Mouse (Mus musculus): ENCODE measurements around the gene Fbxl14. TPM values are rescaled to one million over a fixed set of nuclear protein-coding genes. Genes with fewer than 3 reads are reported as not detected.
A peak's percentile ranks its signal among the peaks of the same experiment; 100 is the strongest.
"Not testable (repeated sequence)": the region's sequence is repeated elsewhere in the genome, so short reads cannot be mapped to it uniquely, and the experiment has no call there.

Gene Fbxl14
- polyA plus RNA-seq, 1 experiment from 2014 or later = 7.2 TPM

GRCm38 (mm10) chr6:119475988-119476387 is 3.5 kb upstream of the Fbxl14 start:
- WGBS = 86% methylated on average over 6 of the region's 6 CpGs
- no peak overlapping the region for H3K4me2 ChIP-seq (replicated peaks; ENCODE audit: low read depth, low read length)
- peaks cover 14% of the 10 kb centered on the region for H3K4me1 ChIP-seq (ENCODE audit: control insufficient read depth, insufficient read depth, low read length)
- H3K4me3 ChIP-seq (ENCODE audit: low read length) = no peak overlapping the region
- no peak overlapping the region for H3K27ac ChIP-seq (ENCODE audit: low read depth, low read length)
- no peak overlapping the region for H3K9ac ChIP-seq (ENCODE audit: low read depth, low read length)
- no peaks in the 10 kb centered on the region for H3K27me3 ChIP-seq (ENCODE audit: control insufficient read depth, insufficient read depth, low read length)
- no peak for ATAC-seq (ENCODE audit: low FRiP score, low TSS enrichment)
- peaks cover 8% of the 10 kb centered on the region; the same call in 1 of the 2 replicates for H3K36me3 ChIP-seq (ENCODE audit: control insufficient read depth, insufficient read depth, low read length)
- no peaks in the 10 kb centered on the region for H3K9me3 ChIP-seq (ENCODE audit: control insufficient read depth, low read length)

GRCm38 (mm10) chr6:119477686-119478310 is 1.7 kb upstream of the Fbxl14 start:
- Histone ChIP-seq H3K4me1 (ENCODE audit: control insufficient read depth, insufficient read depth, low read length) (peaks cover 18% of the 10 kb centered on the region), H3K9me3 (ENCODE audit: control insufficient read depth, low read length) (no peaks in the 10 kb centered on the region), H3K27me3 (ENCODE audit: control insufficient read depth, insufficient read depth, low read length) (no peaks in the 10 kb centered on the region), H3K4me2 (replicated peaks; ENCODE audit: low read depth, low read length) (peak overlapping the region; percentile 92; the same call in 1 of the 2 replicates), H3K36me3 (ENCODE audit: control insufficient read depth, insufficient read depth, low read length) (peaks cover 8% of the 10 kb centered on the region; the same call in 1 of the 2 replicates), H3K9ac (ENCODE audit: low read depth, low read length) (no peak overlapping the region; the same call in 1 of the 2 replicates), H3K27ac (ENCODE audit: low read depth, low read length) (0 out of 2 replicates have a peak overlapping the region, but pooled peaks have one; percentile 51), H3K4me3 (ENCODE audit: low read length) (no peak overlapping the region)
- ATAC-seq (ENCODE audit: low FRiP score, low TSS enrichment) = no peak
- WGBS = 21% methylated on average over 13 of the region's 13 CpGs

- under 1% methylated on average over 34 of the region's 49 CpGs for WGBS
- H3K36me3 ChIP-seq (ENCODE audit: control insufficient read depth, insufficient read depth, low read length) = peaks cover 12% of the 10 kb centered on the region; the same call in 1 of the 2 replicates
- H3K27ac ChIP-seq (ENCODE audit: low read depth, low read length) = peak overlapping the region; percentile 99
- no peaks in the 10 kb centered on the region for H3K27me3 ChIP-seq (ENCODE audit: control insufficient read depth, insufficient read depth, low read length)
- peak; percentile 92 for ATAC-seq (ENCODE audit: low FRiP score, low TSS enrichment)
- peak overlapping the region; percentile 86 for H3K4me3 ChIP-seq (ENCODE audit: low read length)
- H3K4me2 ChIP-seq (replicated peaks; ENCODE audit: low read depth, low read length) = peak overlapping the region; percentile 92
- H3K9me3 ChIP-seq (ENCODE audit: control insufficient read depth, low read length) = no peaks in the 10 kb centered on the region
- peak overlapping the region; percentile 93 for H3K9ac ChIP-seq (ENCODE audit: low read depth, low read length)
- peaks cover 27% of the 10 kb centered on the region for H3K4me1 ChIP-seq (ENCODE audit: control insufficient read depth, insufficient read depth, low read length)
Measured at GRCm38 (mm10) chr6:119478560-119479342, 717 bp upstream of the Fbxl14 start.

GRCm38 (mm10) chr6:119479876-119480705 is 623 bp downstream of the Fbxl14 start:
- Histone ChIP-seq H3K4me2 (replicated peaks; ENCODE audit: low read depth, low read length) (peak overlapping the region; percentile 92), H3K9ac (ENCODE audit: low read depth, low read length) (peak overlapping the region; percentile 93), H3K4me3 (ENCODE audit: low read length) (peak overlapping the region; percentile 86), H3K4me1 (ENCODE audit: control insufficient read depth, insufficient read depth, low read length) (peaks cover 35% of the 10 kb centered on the region), H3K27ac (ENCODE audit: low read depth, low read length) (peak overlapping the region; percentile 90), H3K9me3 (ENCODE audit: control insufficient read depth, low read length) (no peaks in the 10 kb centered on the region), H3K36me3 (ENCODE audit: control insufficient read depth, insufficient read depth, low read length) (peaks cover 16% of the 10 kb centered on the region; the same call in 1 of the 2 replicates), H3K27me3 (ENCODE audit: control insufficient read depth, insufficient read depth, low read length) (no peaks in the 10 kb centered on the region)
- WGBS = under 1% methylated on average over 70 of the region's 70 CpGs
- ATAC-seq (ENCODE audit: low FRiP score, low TSS enrichment) = peak; percentile 19

- Histone ChIP-seq H3K36me3 (ENCODE audit: control insufficient read depth, insufficient read depth, low read length) (peaks cover 16% of the 10 kb centered on the region; the same call in 1 of the 2 replicates), H3K4me3 (ENCODE audit: low read length) (peak overlapping the region; percentile 86), H3K27me3 (ENCODE audit: control insufficient read depth, insufficient read depth, low read length) (no peaks in the 10 kb centered on the region), H3K4me1 (ENCODE audit: control insufficient read depth, insufficient read depth, low read length) (peaks cover 42% of the 10 kb centered on the region), H3K27ac (ENCODE audit: low read depth, low read length) (peak overlapping the region; percentile 90; the same call in 1 of the 2 replicates), H3K9me3 (ENCODE audit: control insufficient read depth, low read length) (no peaks in the 10 kb centered on the region), H3K4me2 (replicated peaks; ENCODE audit: low read depth, low read length) (peak overlapping the region; percentile 92), H3K9ac (ENCODE audit: low read depth, low read length) (peak overlapping the region; percentile 93)
- under 1% methylated on average over 33 of the region's 33 CpGs for WGBS
- ATAC-seq (ENCODE audit: low FRiP score, low TSS enrichment) = no peak; the same call in 1 of the 2 replicates
Measured at GRCm38 (mm10) chr6:119480706-119481331, 1.4 kb downstream of the Fbxl14 start.

GRCm38 (mm10) chr6:119481741-119482390 is 2.4 kb downstream of the Fbxl14 start:
- H3K4me3 ChIP-seq (ENCODE audit: low read length) = peak overlapping the region; percentile 86
- not testable (repeated sequence) for H3K27me3 ChIP-seq (ENCODE audit: control insufficient read depth, insufficient read depth, low read length); H3K9me3 ChIP-seq (ENCODE audit: control insufficient read depth, low read length); ATAC-seq (ENCODE audit: low FRiP score, low TSS enrichment); H3K27ac ChIP-seq (ENCODE audit: low read depth, low read length)
- WGBS = 1% methylated on average over 10 of the region's 10 CpGs
- H3K4me1 ChIP-seq (ENCODE audit: control insufficient read depth, insufficient read depth, low read length) = peaks cover 42% of the 10 kb centered on the region
- H3K36me3 ChIP-seq (ENCODE audit: control insufficient read depth, insufficient read depth, low read length) = peaks cover 16% of the 10 kb centered on the region; the same call in 1 of the 2 replicates
- H3K4me2 ChIP-seq (replicated peaks; ENCODE audit: low read depth, low read length) = peak overlapping the region; percentile 92
- peak overlapping the region; percentile 28; the same call in 1 of the 2 replicates for H3K9ac ChIP-seq (ENCODE audit: low read depth, low read length)

GRCm38 (mm10) chr6:119482958-119483600 is 3.6 kb downstream of the Fbxl14 start:
- Histone ChIP-seq H3K4me1 (ENCODE audit: control insufficient read depth, insufficient read depth, low read length) (peaks cover 36% of the 10 kb centered on the region), H3K27me3 (ENCODE audit: control insufficient read depth, insufficient read depth, low read length) (no peaks in the 10 kb centered on the region), H3K27ac (ENCODE audit: low read depth, low read length) (no peak overlapping the region), H3K9ac (ENCODE audit: low read depth, low read length) (peak overlapping the region; percentile 42; the same call in 1 of the 2 replicates), H3K9me3 (ENCODE audit: control insufficient read depth, low read length) (no peaks in the 10 kb centered on the region), H3K4me3 (ENCODE audit: low read length) (peak overlapping the region; percentile 29), H3K4me2 (replicated peaks; ENCODE audit: low read depth, low read length) (peak overlapping the region; percentile 92), H3K36me3 (ENCODE audit: control insufficient read depth, insufficient read depth, low read length) (peaks cover 16% of the 10 kb centered on the region; the same call in 1 of the 2 replicates)
- ATAC-seq (ENCODE audit: low FRiP score, low TSS enrichment) = peak; percentile 5; the same call in 1 of the 2 replicates
- WGBS = 32% methylated on average over 16 of the region's 16 CpGs
